Mouse (Mus musculus) sigmoid colon, adult 10 weeks (tissue): ENCODE data around the gene H2-T3. TPM values are rescaled to one million over a fixed set of nuclear protein-coding genes. Genes with fewer than 3 reads are reported as not detected.

Experiments used
- polyA plus RNA-seq: library from polyadenylated mRNA; stranded (reverse); fragments of 350-450 nt; fragmentation: Illumina TruSeq; extraction: RNeasy Lipid Tissue Mini Kit (QIAGEN cat#74804); gene quantifications from one replicate; pipeline ENCODE4 v1.2.3, GENCODE M21; 2014; ENCODE audit warnings: low read depth, low replicate concordance

The H2-T3 gene
- polyA plus RNA-seq, result 5.0 TPM

DNA sequence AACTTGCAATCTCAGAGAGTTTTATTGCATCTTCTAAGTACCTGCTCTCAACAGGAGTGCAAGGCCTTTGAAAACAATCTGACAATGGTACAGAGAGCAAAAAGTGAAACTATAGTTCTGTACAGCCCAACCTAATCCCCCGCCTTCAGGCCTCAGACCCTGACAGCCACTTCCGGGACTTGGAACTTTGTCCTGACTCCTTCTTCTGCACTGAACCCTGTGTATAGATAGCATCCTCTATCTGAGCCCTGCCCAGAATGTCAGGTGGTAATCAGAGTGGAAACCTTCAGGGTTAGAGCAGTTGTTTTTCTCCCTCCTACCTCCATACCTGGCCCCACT lies at the start of gene H2-T3:
Gene H2-T3 (minus strand): TSS at position 119 of the 339 bp plus-strand sequence.

DNA sequence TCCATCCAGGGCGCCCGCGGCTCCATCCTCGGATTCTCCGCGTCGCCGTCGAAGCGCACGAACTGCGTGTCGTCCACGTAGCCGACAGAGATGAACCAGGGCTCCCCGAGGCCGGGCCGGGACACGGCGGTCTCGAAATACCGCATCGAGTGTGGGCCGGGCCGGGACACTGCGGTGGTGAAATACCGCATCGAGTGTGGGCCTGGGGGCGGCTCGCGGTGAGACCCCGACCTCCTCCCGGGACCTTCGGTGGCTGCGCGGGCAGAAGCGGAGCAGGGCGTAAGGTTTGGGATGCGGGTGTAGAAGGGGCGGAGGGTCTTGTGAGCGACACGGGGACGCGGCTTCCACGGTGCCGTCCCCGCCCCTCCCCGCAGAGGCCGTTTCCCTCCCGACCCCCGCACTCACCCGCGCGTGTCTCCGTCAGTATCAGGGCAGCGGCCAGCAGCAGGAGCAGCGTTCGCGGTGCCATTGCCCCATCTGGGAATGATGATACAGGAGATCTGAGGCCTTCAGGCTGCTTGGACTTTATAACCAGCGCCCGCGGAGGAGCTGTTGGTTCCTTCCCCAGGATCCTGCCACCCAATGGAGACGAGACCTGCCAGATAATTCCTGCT lies 21.9 kb downstream of the H2-T3 start, which contains the start of gene Gm8909:
Gene Gm8909 (minus strand): TSS at position 499 of the 614 bp plus-strand sequence.

Other genes with a start within 250 kb of the H2-T3 start
- 41.4 TPM for gene Abcf1, start 220.5 kb downstream of the H2-T3 start, polyA plus RNA-seq
- gene Gnl1, start 210.4 kb downstream of the H2-T3 start, polyA plus RNA-seq, result 1.1 TPM
- 3.3 TPM for gene Prr3, start 210.1 kb downstream of the H2-T3 start, polyA plus RNA-seq
- 4.8 TPM for gene H2-T24, start 169.7 kb downstream of the H2-T3 start, polyA plus RNA-seq
- 10.6 TPM for gene H2-T23, start 157.4 kb downstream of the H2-T3 start, polyA plus RNA-seq
- 14.1 TPM for gene H2-T22, start 147.5 kb downstream of the H2-T3 start, polyA plus RNA-seq
- not detected for gene Gm6034, start 147.3 kb downstream of the H2-T3 start, polyA plus RNA-seq
- gene Gm11127, start 131.9 kb downstream of the H2-T3 start, polyA plus RNA-seq, result not detected
- not detected for gene Gm19684, start 68.6 kb downstream of the H2-T3 start, polyA plus RNA-seq
- gene Gm7030, start 60.9 kb downstream of the H2-T3 start, polyA plus RNA-seq, result not detected
- gene Gm8909, start 21.8 kb downstream of the H2-T3 start, polyA plus RNA-seq, result 0.88 TPM
- gene Rpp21, start 67.8 kb upstream of the H2-T3 start, polyA plus RNA-seq, result 11.3 TPM
- 23.3 TPM for gene Trim39, start 82.0 kb upstream of the H2-T3 start, polyA plus RNA-seq
- not detected for gene H2-M10.2, start 96.2 kb upstream of the H2-T3 start, polyA plus RNA-seq
- not detected for gene H2-M10.1, start 135.9 kb upstream of the H2-T3 start, polyA plus RNA-seq
- not detected for gene H2-M10.3, start 178.1 kb upstream of the H2-T3 start, polyA plus RNA-seq